Mouse (Mus musculus) stomach, embryonic 15.5 days (tissue): ENCODE results near the gene Tns3. TPM values are rescaled to one million over a fixed set of nuclear protein-coding genes. Genes with fewer than 3 reads are reported as not detected.
A peak's percentile ranks its signal among the peaks of the same experiment; 100 is the strongest.

ENCODE experiments used
- ATAC-seq: fragments of 200-750 bp; cut with Nextera tagmentation; 2 replicates; pipeline ENCODE4 v1.8.0; 2017; ENCODE audit warnings: low read depth, moderate number of reproducible peaks, moderate TSS enrichment; ENCODE audit not compliant: insufficient read depth, low FRiP score
- H3K27ac ChIP-seq: fragments of 300-500 bp; sonication (generic); 2 replicates; pipeline ENCODE4 v1.5.1; 2015; ENCODE audit warnings: mild to moderate bottlenecking, inconsistent platforms
- H3K27me3 ChIP-seq: fragments of 300-500 bp; sonication (generic); replicated peaks from 2 replicates; pipeline ENCODE4 v1.6.1; 2015; ENCODE audit warnings: inconsistent platforms
- H3K36me3 ChIP-seq: fragments of 300-500 bp; sonication (generic); 2 replicates; pipeline ENCODE4 v1.6.1; 2015; ENCODE audit warnings: inconsistent platforms
- H3K4me1 ChIP-seq: fragments of 300-500 bp; sonication (generic); 2 replicates; pipeline ENCODE4 v1.6.1; 2015; ENCODE audit warnings: inconsistent platforms
- H3K4me2 ChIP-seq: fragments of 300-500 bp; sonication (generic); 2 replicates; pipeline ENCODE4 v1.6.1; 2015; ENCODE audit warnings: mild to moderate bottlenecking, inconsistent platforms
- H3K4me3 ChIP-seq: fragments of 300-500 bp; sonication (generic); replicated peaks from 2 replicates; pipeline ENCODE4 v1.5.1; 2015; ENCODE audit warnings: inconsistent platforms
- H3K9ac ChIP-seq: fragments of 300-500 bp; sonication (generic); 2 replicates; pipeline ENCODE4 v1.6.1; 2015; ENCODE audit warnings: inconsistent platforms
- H3K9me3 ChIP-seq: fragments of 300-500 bp; sonication (generic); 2 replicates; pipeline ENCODE4 v1.6.1; 2016; ENCODE audit warnings: inconsistent platforms
- WGBS: fragments of 180-500 bp; shearing (Covaris S2); methylation state at CpG from one replicate; pipeline ENCODE4 v1.1.7; 2015; 5-methylcytosine and 5-hydroxymethylcytosine counted together
- polyA plus RNA-seq: library from polyadenylated mRNA; unstranded; fragments of >200 nt; fragmentation: Nextera tagmentation; extraction: Ambion mirVana; gene quantifications from 2 replicates; pipeline ENCODE4 v1.2.1, GENCODE M21; 2015

Tns3 gene
- polyA plus RNA-seq, 1 experiment from 2014 or later: 26.9 TPM

DNA sequence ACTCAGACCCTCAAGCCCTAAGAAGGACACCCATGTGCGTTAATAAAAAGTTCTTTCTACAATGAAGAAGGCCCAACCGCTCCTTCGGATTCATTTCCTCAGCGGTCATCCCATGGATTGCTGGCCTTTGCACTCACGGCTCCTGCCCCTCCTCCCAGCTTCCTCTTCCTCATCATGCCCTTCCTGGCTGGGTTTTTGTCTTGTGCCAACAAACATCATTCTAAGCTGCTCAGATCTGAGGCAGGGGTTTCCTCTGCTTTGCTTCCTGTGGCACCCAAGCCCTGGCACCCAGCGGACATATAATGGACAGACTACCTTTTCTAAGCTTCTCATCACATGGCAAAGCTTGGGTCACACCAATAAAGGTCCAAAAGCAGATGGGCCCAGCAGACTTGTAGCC is 167.2 kb downstream of the Tns3 start:
- no peaks in the 10 kb centered on the region for H3K9me3 ChIP-seq
- H3K4me1 ChIP-seq: peaks cover 27% of the 10 kb centered on the region
- H3K36me3 ChIP-seq: peaks cover 10% of the 10 kb centered on the region; the same call in 1 of the 2 replicates
- no peak overlapping the region for H3K4me3 ChIP-seq
- no peak overlapping the region for H3K9ac ChIP-seq
- H3K27me3 ChIP-seq: no peaks in the 10 kb centered on the region
- no peak overlapping the region for H3K4me2 ChIP-seq
- no peak for ATAC-seq
- 56% methylated on average over 6 of the region's 6 CpGs for WGBS
- H3K27ac ChIP-seq: peak overlapping the region; percentile 73

GRCm38 (mm10) chr11:8496686-8497085 is 167.6 kb downstream of the Tns3 start:
- ATAC-seq: peak; percentile 47; the same call in 1 of the 2 replicates
- Histone ChIP-seq H3K4me1 (peaks cover 27% of the 10 kb centered on the region), H3K27me3 (no peaks in the 10 kb centered on the region), H3K9ac (no peak overlapping the region), H3K9me3 (no peaks in the 10 kb centered on the region), H3K4me2 (no peak overlapping the region), H3K4me3 (no peak overlapping the region), H3K36me3 (peaks cover 15% of the 10 kb centered on the region; the same call in 1 of the 2 replicates), H3K27ac (peak overlapping the region; percentile 73)
- 27% methylated on average over 5 of the region's 5 CpGs for WGBS

DNA sequence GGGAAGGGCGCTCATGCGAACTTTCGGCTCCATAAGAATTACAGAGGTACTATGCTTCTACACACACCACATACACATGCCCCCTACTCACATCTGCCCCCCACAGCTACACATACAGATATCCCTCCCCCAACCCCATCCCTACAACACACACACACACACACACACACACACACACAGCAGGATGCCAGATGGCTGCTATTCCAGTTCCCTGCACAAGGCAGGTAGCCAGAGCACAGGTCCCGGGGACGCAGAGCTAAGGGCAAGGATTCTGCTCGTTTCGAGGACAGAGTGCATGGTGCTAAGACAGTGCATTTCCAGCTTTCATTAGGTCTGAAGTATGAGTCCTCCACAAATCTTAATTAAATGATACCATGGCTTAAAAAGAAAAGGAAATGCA is 168.5 kb downstream of the Tns3 start:
- Histone ChIP-seq H3K4me1 (peaks cover 27% of the 10 kb centered on the region), H3K27me3 (no peaks in the 10 kb centered on the region), H3K4me3 (no peak overlapping the region), H3K36me3 (peaks cover 19% of the 10 kb centered on the region; the same call in 1 of the 2 replicates), H3K9ac (no peak overlapping the region), H3K9me3 (no peaks in the 10 kb centered on the region), H3K27ac (peak overlapping the region; percentile 73), H3K4me2 (no peak overlapping the region)
- no peak for ATAC-seq
- 76% methylated on average over 7 of the region's 7 CpGs for WGBS

DNA sequence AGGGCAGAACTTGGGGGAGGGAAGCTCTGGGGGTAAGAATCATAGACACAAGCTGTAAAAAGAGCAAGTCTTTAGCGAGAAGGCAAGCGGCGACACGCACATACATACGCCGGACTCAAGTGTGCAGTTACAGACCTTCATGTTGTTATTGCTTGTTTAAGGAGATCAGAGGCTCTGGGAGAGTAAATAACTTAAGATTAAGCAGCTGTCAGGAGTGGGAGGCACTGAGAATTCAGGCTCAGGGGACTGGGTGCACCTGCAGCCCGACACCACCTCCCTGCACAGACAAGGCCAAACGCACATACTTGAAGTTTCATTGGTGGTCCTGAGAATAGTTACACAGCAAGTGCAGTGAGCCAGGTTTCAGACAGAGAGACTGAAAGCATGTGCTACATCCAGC is 169.3 kb downstream of the Tns3 start:
- Histone ChIP-seq H3K9ac (no peak overlapping the region), H3K36me3 (peaks cover 19% of the 10 kb centered on the region; the same call in 1 of the 2 replicates), H3K27ac (no peak overlapping the region), H3K4me2 (no peak overlapping the region), H3K27me3 (no peaks in the 10 kb centered on the region), H3K9me3 (no peaks in the 10 kb centered on the region), H3K4me3 (no peak overlapping the region), H3K4me1 (peaks cover 24% of the 10 kb centered on the region)
- WGBS: 66% methylated on average over 8 of the region's 8 CpGs
- ATAC-seq: no peak

- no peak for ATAC-seq
- WGBS: 55% methylated on average over 8 of the region's 8 CpGs
Measured at GRCm38 (mm10) chr11:8493931-8494490, 170.3 kb downstream of the Tns3 start.

GRCm38 (mm10) chr11:8492332-8492731 is 172.0 kb downstream of the Tns3 start:
- Histone ChIP-seq H3K9ac (no peak overlapping the region), H3K4me3 (no peak overlapping the region), H3K9me3 (no peaks in the 10 kb centered on the region), H3K4me2 (no peak overlapping the region), H3K27me3 (no peaks in the 10 kb centered on the region), H3K36me3 (peaks cover 24% of the 10 kb centered on the region; the same call in 1 of the 2 replicates), H3K27ac (no peak overlapping the region), H3K4me1 (peaks cover 24% of the 10 kb centered on the region)
- no peak for ATAC-seq
- 93% methylated on average over 10 of the region's 10 CpGs for whole genome bisulfite sequencing

More at GRCm38 (mm10) chr11:8493931-8494490, 170.3 kb downstream of the Tns3 start:
- H3K36me3 ChIP-seq: peaks cover 19% of the 10 kb centered on the region; the same call in 1 of the 2 replicates
- H3K9ac ChIP-seq: no peak overlapping the region
- H3K4me1 ChIP-seq: peaks cover 24% of the 10 kb centered on the region
- H3K4me2 ChIP-seq: no peak overlapping the region
- no peaks in the 10 kb centered on the region for H3K9me3 ChIP-seq
- H3K4me3 ChIP-seq: no peak overlapping the region
- H3K27me3 ChIP-seq: no peaks in the 10 kb centered on the region
- H3K27ac ChIP-seq: no peak overlapping the region

GRCm38 (mm10) chr11:8488248-8488647 is 176.1 kb downstream of the Tns3 start:
- Histone ChIP-seq H3K9ac (no peak overlapping the region), H3K27me3 (no peaks in the 10 kb centered on the region), H3K36me3 (peaks cover 24% of the 10 kb centered on the region; the same call in 1 of the 2 replicates), H3K9me3 (no peaks in the 10 kb centered on the region), H3K4me2 (no peak overlapping the region), H3K27ac (no peak overlapping the region), H3K4me3 (no peak overlapping the region), H3K4me1 (peaks cover 5% of the 10 kb centered on the region; the same call in 1 of the 2 replicates)
- no peak for ATAC-seq
- WGBS: 72% methylated on average over 6 of the region's 6 CpGs

- Histone ChIP-seq H3K9me3 (no peaks in the 10 kb centered on the region), H3K27ac (0 out of 2 replicates have a peak overlapping the region, but pooled peaks have one; percentile 5), H3K36me3 (peaks cover 8% of the 10 kb centered on the region; the same call in 1 of the 2 replicates), H3K27me3 (no peaks in the 10 kb centered on the region), H3K4me1 (peaks cover 5% of the 10 kb centered on the region; the same call in 1 of the 2 replicates), H3K9ac (no peak overlapping the region), H3K4me2 (no peak overlapping the region), H3K4me3 (no peak overlapping the region)
- WGBS: 74% methylated on average over 4 of the region's 4 CpGs
- ATAC-seq: no peak
Measured at GRCm38 (mm10) chr11:8486552-8486951, 177.8 kb downstream of the Tns3 start.

DNA sequence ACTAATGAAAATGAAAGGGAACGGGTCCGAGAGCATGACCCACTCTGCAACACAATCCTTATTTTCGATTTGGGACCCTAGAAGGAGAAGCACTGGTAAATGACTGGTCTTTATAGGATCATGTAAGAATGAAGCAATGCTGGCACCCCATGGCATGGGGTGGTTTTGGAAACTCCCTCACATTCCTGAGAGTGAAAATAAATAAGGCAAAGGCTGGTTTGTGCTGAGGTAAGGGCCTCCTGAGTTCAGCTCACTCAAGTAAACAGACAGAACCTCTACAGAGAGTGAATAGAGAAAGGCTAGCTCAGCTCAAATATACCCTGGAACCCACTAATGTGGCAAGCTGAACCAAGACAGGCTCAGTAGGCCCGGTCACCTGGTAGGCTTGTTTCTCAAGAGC is 179.8 kb downstream of the Tns3 start:
- Histone ChIP-seq H3K27ac (no peak overlapping the region), H3K9ac (no peak overlapping the region), H3K27me3 (no peaks in the 10 kb centered on the region), H3K4me3 (no peak overlapping the region), H3K4me2 (no peak overlapping the region), H3K9me3 (no peaks in the 10 kb centered on the region), H3K4me1 (peaks cover 3% of the 10 kb centered on the region; the same call in 1 of the 2 replicates), H3K36me3 (peaks cover 9% of the 10 kb centered on the region)
- ATAC-seq: no peak
- 80% methylated on average over 4 of the region's 4 CpGs for WGBS

DNA sequence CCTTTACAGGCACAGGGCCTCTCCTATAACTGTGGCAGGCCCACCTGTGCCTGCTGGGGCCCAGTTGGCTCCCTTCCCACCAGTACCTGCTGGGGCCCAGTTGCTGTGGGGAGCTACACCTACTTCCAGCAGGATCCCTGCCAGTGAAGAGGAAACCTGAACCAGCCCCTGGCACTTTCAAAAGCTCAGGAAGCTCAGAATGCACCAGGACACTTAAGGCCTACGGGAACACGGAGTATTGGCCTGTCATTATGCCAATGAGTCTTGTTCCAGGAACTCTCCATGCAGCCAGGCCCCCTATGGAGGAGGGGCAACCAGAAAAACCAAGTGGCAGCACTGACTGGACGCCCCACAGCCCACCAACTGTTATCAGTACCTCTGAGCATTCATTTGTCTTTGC is 181.6 kb downstream of the Tns3 start:
- WGBS: 52% methylated on average over 3 of the region's 3 CpGs
- H3K4me2 ChIP-seq: no peak overlapping the region
- H3K4me1 ChIP-seq: peaks cover 3% of the 10 kb centered on the region; the same call in 1 of the 2 replicates
- no peak overlapping the region for H3K27ac ChIP-seq
- no peaks in the 10 kb centered on the region for H3K27me3 ChIP-seq
- no peak overlapping the region for H3K9ac ChIP-seq
- ATAC-seq: no peak
- H3K4me3 ChIP-seq: no peak overlapping the region
- peaks cover 21% of the 10 kb centered on the region for H3K36me3 ChIP-seq
- H3K9me3 ChIP-seq: no peaks in the 10 kb centered on the region

DNA sequence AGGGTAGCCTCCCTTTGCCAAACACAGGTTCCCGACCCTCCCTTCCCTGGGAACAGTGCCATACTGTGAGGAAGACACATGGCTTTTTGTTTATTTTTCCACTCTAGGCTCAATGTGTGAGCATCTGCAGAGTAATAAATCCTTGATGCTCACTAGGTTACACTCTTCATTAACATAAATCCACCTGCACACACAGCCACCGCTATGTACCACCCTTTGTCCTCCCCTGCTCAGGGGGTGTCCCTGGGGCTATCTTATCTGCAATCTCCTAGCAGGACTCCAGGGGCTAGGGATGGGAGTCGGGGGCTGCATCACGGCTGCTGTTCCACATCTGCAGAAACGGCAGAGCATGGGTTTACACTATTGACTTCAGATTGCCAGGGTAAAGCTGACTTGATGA is 182.4 kb downstream of the Tns3 start:
- Histone ChIP-seq H3K36me3 (peaks cover 21% of the 10 kb centered on the region), H3K4me1 (peaks cover 3% of the 10 kb centered on the region; the same call in 1 of the 2 replicates), H3K4me3 (no peak overlapping the region), H3K27me3 (no peaks in the 10 kb centered on the region), H3K9ac (no peak overlapping the region), H3K27ac (no peak overlapping the region), H3K9me3 (no peaks in the 10 kb centered on the region), H3K4me2 (no peak overlapping the region)
- 31% methylated on average over 5 of the region's 5 CpGs for WGBS
- no peak for ATAC-seq

- H3K4me2 ChIP-seq: no peak overlapping the region
- no peak overlapping the region for H3K4me3 ChIP-seq
- H3K27me3 ChIP-seq: no peaks in the 10 kb centered on the region
- H3K9ac ChIP-seq: no peak overlapping the region
- no peak for ATAC-seq
- 0 out of 2 replicates have a peak, but pooled peaks cover 3% of the 10 kb centered on the region for H3K4me1 ChIP-seq
- no peak overlapping the region for H3K27ac ChIP-seq
- H3K36me3 ChIP-seq: peaks cover 21% of the 10 kb centered on the region
- WGBS: 78% methylated on average over 6 of the region's 6 CpGs
- no peaks in the 10 kb centered on the region for H3K9me3 ChIP-seq
Measured at GRCm38 (mm10) chr11:8481529-8481928, 182.8 kb downstream of the Tns3 start.
